Mouse (Mus musculus): Measurements from ENCODE around the gene Zc3h4.

GRCm38 (mm10) chr7:16398387-16399050 lies 2.2 kb upstream of the Zc3h4 start:
- TF ChIP-seq GATA1 (IDR thresholded peaks at IDR 0.05; ENCODE audit: borderline replicate concordance, low read length) (no peak), FLI1 (IDR thresholded peaks at IDR 0.05; ENCODE audit: low read length) (no peak)
